Mouse (Mus musculus): ENCODE results near the gene Spock1. TPM values are rescaled to one million over a fixed set of nuclear protein-coding genes. Genes with fewer than 3 reads are reported as not detected.
A peak's percentile ranks its signal among the peaks of the same experiment; 100 is the strongest.

Spock1 gene
- total RNA-seq, 2 experiments from 2014 or later = 204 to 220 TPM

DNA sequence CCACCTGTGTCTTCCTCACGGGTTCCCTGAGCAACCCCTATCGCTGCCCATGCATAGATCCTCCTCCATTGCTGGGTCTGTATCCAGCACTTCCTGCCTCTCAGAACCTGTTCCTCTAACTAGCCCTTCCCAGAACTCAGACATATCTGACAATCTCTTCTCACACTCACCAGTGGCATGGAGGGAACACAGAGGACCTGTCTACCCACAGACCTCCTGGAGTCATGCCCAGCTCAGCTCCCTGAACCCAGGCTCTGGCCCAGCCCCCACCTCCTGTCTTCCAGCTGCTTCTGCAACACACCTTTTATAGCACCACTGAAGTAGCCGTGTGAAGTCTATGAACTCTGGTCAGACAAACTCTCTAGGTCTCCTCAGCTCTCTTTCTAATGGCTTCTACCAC is 101.3 kb downstream of the Spock1 start:
- no peak for DNase-seq (ENCODE audit: low spot score in 2 of 2)

- DNase-seq (ENCODE audit: low spot score in 2 of 2) = no peak
Measured at GRCm38 (mm10) chr13:57806301-57806700, 101.8 kb downstream of the Spock1 start.

DNA sequence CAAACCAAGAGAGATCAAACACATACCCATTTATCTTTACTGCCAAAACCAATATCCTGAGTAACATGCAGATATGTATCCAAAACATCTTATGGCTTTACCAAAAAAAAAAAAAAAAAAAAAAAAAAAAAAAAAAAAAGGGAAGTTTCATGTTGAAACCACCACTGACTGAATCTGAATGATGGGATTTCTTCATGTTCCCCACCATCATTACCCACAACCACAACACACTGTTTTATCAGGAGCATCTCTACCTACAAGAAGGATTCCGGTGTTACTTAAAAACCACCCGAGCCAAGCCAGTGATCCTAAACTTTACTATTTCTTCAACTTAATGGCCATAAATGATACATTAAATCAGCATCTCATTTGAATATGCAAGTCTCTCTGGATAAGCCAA is 109.5 kb downstream of the Spock1 start:
- no peak for DNase-seq (ENCODE audit: low spot score in 2 of 2)

GRCm38 (mm10) chr13:57796951-57797692 is 111.0 kb downstream of the Spock1 start:
- no peak for DNase-seq (ENCODE audit: low spot score in 2 of 2)

DNA sequence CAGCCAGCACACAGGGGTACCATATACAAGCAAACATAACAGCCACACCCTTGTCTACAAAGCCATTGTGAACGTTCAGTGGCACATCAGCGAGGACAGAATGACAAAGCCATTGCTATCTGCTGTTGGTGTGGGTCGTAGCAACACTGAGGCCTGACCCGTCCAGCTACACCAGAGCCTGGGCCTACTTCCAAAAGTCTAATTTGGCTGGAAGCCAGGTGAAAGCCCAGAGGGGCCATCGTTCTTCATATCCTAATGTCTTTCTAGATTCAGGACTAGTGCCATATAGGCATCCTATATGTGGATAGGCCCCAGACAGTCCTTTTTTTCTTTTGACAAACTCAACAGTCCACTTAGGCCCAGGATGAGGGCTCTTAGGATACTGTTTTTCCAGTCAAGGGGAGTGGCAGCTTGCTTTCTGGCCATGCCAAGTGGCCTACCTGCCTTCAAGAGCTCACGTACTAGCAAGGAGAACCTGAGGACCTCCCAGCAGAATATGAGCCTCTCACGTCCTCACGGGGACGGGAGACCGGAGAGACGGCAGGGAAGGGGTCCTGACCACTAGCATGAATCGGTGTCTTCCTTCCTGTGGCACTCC is 114.4 kb downstream of the Spock1 start:
- DNase-seq (ENCODE audit: low spot score in 2 of 2) = no peak

DNA sequence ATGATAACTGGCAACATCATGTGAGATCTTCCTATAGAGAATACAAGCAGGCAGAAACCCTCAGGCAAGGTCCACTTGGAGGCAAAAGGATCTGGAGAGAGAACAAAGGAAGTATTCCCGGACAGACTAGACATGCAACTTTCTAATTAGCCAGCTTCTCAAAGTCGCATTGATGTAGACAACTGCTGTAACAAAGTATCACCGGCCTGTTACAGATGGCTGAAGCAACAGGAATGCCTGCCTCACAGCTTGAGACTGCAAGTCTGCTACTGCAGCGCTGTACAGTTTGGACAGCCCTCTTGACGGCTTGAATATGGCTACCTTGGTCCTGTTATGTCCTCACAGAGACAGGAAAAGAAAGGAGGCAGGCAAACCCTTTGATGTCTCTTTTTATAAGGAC is 118.3 kb downstream of the Spock1 start:
- no peak for DNase-seq (ENCODE audit: low spot score in 2 of 2)

DNA sequence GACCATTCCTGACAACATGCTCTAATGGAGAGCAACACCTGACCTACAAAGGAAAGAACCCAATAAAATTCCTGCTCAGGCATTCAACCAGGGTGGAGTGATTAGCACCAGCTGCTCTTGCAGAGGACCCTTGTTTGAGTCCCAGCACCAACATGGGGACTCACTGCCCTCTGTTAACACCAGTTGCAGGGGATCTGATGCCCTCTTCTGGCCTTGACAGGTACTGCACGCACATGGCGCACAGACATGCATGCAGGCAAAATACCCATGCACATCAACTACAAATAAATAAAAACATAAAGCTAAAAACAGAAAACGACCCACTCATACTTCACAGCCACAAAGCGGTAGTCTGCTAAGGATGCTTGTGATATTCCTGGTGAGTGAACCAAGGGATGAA is 119.8 kb downstream of the Spock1 start:
- no peak for DNase-seq (ENCODE audit: low spot score in 2 of 2)

- no peak for DNase-seq (ENCODE audit: low spot score in 2 of 2)
Measured at GRCm38 (mm10) chr13:57786278-57786677, 121.9 kb downstream of the Spock1 start.

GRCm38 (mm10) chr13:57782975-57783374 is 125.2 kb downstream of the Spock1 start:
- DNase-seq (ENCODE audit: low spot score in 2 of 2) = no peak

- DNase-seq (ENCODE audit: low spot score in 2 of 2) = no peak
Measured at GRCm38 (mm10) chr13:57782107-57782561, 126.0 kb downstream of the Spock1 start.

DNA sequence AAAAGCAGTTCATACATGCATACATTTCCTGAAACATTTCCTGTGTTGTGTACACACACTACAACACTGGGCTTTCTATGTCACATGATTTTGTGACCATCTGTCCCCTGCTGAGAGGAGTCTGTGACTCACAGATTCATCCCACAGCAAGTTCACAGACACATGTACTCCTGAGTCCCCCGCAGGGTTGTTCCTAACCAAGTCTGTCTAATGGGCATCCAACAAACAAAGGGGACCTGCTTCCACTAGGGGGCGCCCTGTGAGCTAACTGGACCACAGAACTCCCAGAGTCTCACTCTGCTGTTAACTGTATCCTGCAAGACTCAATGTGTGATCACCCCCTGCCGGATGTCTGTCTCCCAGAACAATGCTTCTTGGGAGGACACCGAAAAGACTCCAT is 129.0 kb downstream of the Spock1 start:
- DNase-seq (ENCODE audit: low spot score in 2 of 2) = peak; percentile 32 to 43

- DNase-seq (ENCODE audit: low spot score in 2 of 2) = no peak
Measured at GRCm38 (mm10) chr13:57778524-57778923, 129.6 kb downstream of the Spock1 start.

DNA sequence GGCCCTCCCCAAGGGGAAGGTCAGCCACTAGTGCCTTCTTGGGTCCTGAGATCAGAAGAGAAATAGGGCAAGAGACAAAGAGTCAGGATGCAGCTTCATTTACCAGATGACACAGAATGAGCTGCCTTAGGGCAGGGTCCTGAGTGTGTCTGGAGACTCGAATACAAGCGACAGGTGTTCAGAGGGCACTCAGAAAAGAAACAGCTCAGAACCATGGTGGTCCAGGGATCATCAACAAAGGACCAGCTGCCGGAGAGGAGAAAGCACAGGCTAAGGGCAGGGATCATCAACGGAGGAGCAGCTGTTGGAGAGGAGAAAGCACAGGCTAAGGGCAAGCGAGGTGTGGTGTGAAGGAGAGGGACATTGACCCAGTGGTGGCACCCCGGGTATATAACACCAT is 136.1 kb downstream of the Spock1 start:
- no peak for DNase-seq (ENCODE audit: low spot score in 2 of 2)

- no peak for DNase-seq (ENCODE audit: low spot score in 2 of 2)
Measured at GRCm38 (mm10) chr13:57766721-57767120, 141.4 kb downstream of the Spock1 start.

DNA sequence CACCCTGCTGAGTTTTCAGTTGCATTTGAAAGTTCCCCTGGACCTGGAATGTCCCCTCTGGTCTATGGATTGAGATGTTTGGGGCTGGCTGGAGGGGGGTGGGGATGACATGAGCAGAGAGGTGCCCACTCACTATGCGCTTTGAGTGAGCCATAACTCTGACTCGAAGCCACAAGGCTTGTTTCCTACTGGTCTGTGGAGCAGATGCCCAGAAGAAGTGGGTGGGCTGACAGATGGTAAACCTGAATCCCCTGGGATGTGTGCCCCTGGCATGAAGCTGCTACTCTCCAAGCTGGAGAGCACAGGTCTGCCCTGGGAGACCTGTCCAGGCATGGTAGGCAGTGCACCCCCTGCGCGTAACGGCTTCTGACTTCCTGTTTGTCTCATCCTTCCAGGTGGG is 147.0 kb downstream of the Spock1 start:
- no peak for DNase-seq (ENCODE audit: low spot score in 2 of 2)

- DNase-seq (ENCODE audit: low spot score in 2 of 2) = no peak
Measured at GRCm38 (mm10) chr13:57760618-57761017, 147.5 kb downstream of the Spock1 start.

DNA sequence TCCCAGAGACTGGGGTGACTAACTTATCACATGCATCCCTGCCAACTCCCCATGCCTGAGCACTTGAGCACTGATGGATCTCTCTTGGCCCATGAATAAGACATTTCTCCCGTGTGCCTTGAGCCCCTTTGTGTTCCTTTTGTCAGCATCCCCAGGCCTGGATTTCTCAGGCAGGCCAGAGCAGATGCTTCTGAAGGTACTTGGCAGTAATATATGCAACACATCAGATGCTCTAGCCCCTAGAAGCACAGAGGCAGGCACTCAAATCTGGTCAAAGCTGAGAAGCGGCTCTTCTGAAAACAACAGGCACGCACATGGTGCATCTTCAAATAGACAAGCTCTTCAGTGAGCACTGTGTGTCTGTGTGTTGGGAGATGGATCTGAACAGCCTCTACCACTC is 151.8 kb downstream of the Spock1 start:
- no peak for DNase-seq (ENCODE audit: low spot score in 2 of 2)

DNA sequence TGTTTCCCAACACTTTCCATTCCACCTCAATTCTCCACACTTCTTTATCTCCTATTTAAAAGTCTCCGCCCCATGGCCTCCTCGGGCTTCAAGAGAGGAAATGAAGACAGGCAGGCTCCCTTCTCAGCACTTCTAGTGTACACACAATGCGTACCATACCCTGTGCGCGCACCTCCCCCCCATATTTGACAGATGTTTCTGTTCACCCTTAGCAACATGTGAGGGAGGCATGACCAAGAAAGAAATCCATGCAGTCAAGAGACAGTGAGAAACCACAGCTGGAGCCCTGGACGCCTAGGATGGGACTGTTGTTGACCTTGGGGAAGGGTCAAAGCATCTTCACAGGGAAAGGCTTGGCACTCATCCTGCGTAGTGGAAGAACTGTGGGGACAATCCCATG is 157.3 kb downstream of the Spock1 start:
- no peak for DNase-seq (ENCODE audit: low spot score in 2 of 2)

GRCm38 (mm10) chr13:57744667-57745066 is 163.5 kb downstream of the Spock1 start:
- DNase-seq (ENCODE audit: low spot score in 2 of 2) = no peak

- DNase-seq (ENCODE audit: low spot score in 2 of 2) = peak in 1 of 2 experiments; percentile 22
Measured at GRCm38 (mm10) chr13:57741186-57741585, 166.9 kb downstream of the Spock1 start.

GRCm38 (mm10) chr13:57740473-57740872 is 167.7 kb downstream of the Spock1 start:
- no peak for DNase-seq (ENCODE audit: low spot score in 2 of 2)

- DNase-seq (ENCODE audit: low spot score in 2 of 2) = no peak
Measured at GRCm38 (mm10) chr13:57736060-57736459, 172.1 kb downstream of the Spock1 start.

- no peak for DNase-seq (ENCODE audit: low spot score in 2 of 2)
Measured at GRCm38 (mm10) chr13:57734549-57734948, 173.6 kb downstream of the Spock1 start.
